Mouse (Mus musculus) erythroblast, embryonic 14.5 days (primary cell): ENCODE data around the gene Gpsm1.

Experiments used
- GATA1 ChIP-seq: IDR thresholded peaks from 2 replicates; pipeline ENCODE4 v1.6.1; 2012; ENCODE audit warnings: low read length, inconsistent platforms, mixed read lengths
- TAL1 ChIP-seq: IDR thresholded peaks from 3 replicates; pipeline ENCODE4 v1.6.1; 2012; ENCODE audit warnings: low read length, inconsistent platforms, mixed read lengths

DNA sequence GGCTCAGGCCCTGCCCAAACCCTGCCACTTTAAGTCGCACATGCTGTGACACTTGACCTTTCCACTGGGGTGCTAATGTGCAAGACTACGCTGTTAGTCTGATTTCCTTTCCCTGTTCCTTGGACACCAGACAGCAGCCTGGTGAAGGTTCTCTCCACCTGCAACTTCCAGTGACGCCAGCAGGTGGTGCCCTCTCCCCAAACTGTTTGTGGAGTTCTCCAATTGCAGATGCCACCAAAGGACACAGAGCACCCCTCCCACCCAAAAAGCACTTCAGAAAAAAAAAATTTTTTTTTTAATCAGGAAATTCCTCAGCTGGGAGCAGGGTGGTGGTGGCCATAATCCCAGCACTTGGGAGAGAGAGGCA lies 14.5 kb upstream of the Gpsm1 start:
- TF ChIP-seq TAL1 (no peak), GATA1 (no peak)
